Mouse (Mus musculus) WW6 (cell line): Measurements from ENCODE around the gene Gm36210.

Experiments used
- DNase-seq: peaks from one replicate; pipeline ENCODE4 v3.0.0-alpha.2; 2013; ENCODE audit warnings: low read depth, low spot score

The Gm36210 gene

GRCm38 (mm10) chr7:4922931-4923565 lies 16.7 kb upstream of the Gm36210 start:
- no peak for DNase-seq

DNA sequence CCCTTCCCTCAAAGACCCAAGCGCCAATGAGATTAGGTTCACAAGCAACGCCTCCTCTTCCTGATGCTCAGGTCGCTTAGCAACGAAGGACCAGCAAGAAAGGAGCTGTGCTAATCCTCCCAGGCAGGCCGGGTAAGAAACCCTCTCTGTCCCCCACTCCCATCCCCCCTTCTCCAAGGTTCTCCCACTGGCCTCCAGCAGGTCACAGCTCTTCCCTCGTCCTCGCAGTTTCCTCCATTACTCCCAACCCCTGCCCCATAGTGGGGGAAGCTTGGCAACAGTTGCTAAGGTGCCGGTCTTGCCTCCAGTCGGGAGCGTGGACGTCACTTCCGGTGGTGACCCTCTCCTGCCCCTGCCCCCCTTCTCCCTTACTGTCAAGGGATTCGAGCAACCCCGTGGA lies 16.2 kb upstream of the Gm36210 start:
- no peak for DNase-seq

GRCm38 (mm10) chr7:4921824-4922482 lies 15.6 kb upstream of the Gm36210 start, which contains the start of gene Nat14:
Gene Nat14, plus strand, starts transcription at chr7:4922028.
- no peak for DNase-seq

DNA sequence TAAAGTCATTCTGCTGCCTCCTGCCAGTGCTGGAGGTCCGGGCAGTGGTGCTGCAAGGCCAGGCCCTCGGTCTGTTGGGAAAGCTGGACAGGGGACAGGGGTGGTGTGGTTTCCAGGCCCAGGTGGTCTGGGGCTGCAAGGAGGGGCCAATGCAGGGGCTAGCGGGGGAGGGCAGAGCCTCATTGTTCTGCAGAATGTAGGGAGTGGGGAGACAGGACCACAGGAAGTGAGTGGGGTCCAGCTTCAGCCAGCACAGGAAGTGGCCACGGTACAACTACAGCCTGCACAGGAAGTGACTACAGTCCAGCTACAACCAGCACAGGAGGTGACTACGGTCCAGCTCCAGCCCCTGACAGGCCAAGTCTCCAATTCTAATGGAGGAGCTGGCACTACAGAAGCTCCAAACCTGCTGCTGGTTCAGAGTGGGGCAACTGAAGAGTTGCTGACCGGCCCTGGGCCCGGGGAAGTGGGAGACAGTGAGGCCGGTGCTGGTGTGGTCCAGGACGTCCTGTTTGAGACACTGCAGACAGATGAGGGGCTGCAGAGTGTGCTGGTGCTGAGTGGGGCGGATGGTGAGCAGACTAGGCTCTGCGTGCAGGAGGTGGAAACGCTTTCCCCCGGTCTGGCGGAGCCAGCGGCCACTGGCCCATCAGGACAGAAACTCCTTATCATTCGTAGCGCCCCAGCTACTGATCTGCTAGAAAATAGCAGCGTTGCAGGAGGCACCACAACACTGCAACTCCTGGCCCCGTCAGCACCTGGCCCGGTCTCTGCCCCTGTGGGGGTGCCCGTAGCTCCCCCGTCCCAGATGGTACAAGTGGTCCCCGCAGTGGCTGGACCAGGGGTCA lies 14.9 kb upstream of the Gm36210 start:
- DNase-seq: no peak

- no peak for DNase-seq
These were observed 14.2 kb upstream of the Gm36210 start for GRCm38 (mm10) chr7:4920496-4920895.

- no peak for DNase-seq
These were observed 13.7 kb upstream of the Gm36210 start for GRCm38 (mm10) chr7:4919971-4920370.

DNA sequence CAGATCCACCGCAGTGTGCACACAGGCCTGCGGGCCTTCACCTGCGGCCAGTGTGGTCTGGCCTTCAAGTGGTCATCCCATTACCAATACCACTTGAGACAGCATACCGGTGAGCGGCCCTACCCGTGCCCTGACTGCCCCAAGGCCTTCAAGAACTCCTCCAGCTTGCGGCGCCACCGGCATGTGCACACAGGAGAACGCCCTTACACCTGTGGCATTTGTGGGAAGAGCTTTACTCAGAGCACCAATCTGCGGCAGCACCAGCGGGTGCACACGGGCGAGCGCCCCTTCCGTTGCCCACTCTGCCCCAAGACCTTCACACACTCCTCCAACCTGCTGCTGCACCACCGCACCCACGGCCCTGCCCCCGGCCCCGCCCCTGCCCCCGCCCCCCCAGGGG lies 12.8 kb upstream of the Gm36210 start:
- DNase-seq: no peak

DNA sequence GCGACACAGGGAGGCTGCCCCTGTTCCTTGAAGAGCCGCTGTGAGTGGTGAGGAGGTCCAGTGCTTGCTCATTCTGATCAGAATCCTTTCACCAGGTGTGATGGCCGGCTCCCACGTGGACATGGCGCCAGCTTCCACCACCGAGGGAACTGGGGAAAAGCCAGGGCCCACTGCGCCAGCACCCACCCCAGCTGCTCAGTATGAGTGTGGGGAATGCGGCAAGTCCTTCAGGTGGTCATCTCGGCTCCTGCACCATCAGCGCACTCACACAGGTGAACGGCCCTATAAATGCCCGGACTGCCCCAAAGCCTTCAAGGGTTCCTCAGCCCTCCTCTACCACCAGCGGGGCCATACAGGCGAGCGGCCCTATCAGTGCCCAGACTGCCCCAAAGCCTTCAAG lies 12.4 kb upstream of the Gm36210 start:
- DNase-seq: no peak

- no peak for DNase-seq
These were observed 11.2 kb upstream of the Gm36210 start for GRCm38 (mm10) chr7:4917494-4917893.

GRCm38 (mm10) chr7:4915669-4916416 lies 9.5 kb upstream of the Gm36210 start:
- no peak for DNase-seq

DNA sequence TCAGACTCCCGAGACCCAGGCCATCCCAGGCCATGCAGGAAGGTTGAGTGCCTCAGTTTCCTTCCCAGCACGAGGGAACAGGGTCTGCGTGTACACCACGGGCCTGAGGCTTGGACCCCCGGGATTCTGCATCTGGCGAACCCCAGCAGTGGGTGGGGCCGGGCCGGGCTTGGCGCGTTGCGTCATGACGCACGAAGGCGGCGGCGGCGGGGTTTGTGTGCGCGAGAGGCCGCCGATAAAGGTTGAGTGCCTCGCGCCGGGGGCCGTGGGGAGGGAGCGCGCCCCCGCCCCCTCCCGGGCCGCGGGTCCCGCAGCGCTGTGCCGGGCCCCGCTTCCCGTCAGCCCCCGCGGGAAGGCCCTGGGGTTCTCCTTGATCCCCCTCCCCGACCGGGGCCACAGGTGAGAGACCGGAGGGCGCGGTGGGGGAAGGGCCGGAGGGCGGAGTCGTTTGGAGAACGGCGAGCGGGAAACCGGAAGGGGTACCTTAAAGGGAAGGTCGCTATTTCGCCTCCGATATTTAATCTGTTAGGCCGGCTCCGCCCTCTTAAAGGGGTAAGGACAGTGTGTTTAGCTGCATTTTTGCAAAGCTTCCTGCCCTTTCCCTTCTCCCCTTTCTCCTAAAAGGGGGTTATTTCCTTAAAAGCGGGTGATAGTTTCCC lies 8.8 kb upstream of the Gm36210 start, which contains the start of gene Zfp628:
Gene Zfp628, plus strand, starts transcription at position 211 of the 659 bp plus-strand sequence.
- DNase-seq: peak; percentile 77

- peak; percentile 85 for DNase-seq
These were observed 5.9 kb upstream of the Gm36210 start for GRCm38 (mm10) chr7:4912248-4912647.

DNA sequence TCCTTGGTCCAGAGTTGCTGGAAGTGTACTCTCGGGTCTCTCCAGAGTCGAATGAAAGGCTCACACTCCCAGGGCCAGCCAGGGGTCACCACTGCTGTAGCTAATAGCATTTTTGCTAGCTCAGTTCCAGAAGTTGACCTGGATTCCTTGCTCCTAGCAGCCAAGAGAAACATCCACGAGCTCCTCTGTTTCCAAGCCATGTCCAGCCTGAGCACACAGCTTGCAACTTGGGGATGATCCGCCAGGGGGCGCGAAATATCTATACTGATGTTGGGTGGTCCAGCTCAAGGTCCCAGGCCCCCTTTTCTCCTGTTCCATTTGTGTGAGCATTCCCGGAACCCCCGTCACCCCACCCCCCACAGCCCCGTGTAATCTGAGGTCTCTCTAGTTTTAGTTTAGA lies 5.2 kb upstream of the Gm36210 start:
- DNase-seq: no peak

DNA sequence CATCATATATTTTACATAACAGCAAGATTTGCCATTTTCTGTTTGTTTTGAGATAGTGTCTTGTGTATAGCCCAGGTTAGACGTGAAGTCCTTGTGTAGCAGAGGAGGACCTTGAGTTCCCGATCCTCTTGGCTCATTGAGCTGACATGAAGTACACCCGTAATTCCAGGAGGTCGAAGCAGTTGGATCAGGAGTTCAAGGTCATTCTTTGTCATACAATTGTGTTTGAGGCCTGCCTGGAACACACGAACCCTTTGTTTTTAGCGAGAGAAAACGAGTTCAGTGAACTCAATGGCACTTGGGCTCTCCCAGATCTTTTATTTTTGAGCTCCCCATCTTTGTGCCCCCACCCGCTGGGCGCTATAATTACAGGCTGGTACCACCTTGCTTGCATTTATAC lies 3.9 kb downstream of the Gm36210 start:
- no peak for DNase-seq

- no peak for DNase-seq
These were observed 5.1 kb downstream of the Gm36210 start for GRCm38 (mm10) chr7:4901171-4901570.

- DNase-seq: no peak
These were observed 5.8 kb downstream of the Gm36210 start for GRCm38 (mm10) chr7:4900523-4900851.

GRCm38 (mm10) chr7:4899649-4900522 lies 6.4 kb downstream of the Gm36210 start:
- DNase-seq: no peak

DNA sequence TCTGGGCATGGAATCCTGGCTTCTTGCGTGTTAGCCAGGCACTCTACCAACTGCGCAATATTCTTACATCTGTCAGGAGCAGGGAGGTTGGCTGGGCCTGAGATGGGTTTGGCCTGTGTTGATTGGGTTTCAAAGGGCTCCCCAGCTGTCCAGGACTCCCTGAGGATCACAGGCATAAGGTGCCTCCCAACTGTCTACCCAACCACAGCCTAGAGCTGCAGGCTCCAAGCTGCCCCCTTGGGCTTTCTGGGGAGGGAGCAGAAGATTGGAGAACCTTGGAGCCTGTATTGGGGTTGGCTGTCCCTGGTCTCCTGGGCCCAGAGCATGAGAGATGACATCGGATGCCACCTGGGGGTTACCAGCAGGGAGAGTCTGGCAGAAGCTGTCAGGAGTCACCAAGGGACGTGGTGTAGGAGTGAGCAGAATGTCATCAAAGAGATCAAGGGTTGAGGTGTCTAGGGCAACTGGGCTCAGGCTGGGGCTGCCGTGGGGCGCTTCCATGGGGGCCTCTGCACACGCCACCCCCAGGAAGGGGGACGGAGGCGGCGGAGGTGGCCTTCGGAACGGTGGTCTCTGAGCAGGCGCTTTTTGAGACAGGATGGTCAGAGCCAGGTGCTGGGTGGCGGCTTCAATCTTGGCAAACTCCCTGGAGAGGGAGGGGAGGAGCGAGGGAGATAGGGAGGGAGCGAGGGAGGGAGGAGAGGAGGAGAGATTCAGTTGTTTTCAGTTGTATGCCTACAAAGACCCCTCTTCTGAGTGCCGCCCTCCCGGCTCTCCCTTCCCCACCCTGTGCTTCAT lies 7.3 kb downstream of the Gm36210 start:
- DNase-seq: no peak

DNA sequence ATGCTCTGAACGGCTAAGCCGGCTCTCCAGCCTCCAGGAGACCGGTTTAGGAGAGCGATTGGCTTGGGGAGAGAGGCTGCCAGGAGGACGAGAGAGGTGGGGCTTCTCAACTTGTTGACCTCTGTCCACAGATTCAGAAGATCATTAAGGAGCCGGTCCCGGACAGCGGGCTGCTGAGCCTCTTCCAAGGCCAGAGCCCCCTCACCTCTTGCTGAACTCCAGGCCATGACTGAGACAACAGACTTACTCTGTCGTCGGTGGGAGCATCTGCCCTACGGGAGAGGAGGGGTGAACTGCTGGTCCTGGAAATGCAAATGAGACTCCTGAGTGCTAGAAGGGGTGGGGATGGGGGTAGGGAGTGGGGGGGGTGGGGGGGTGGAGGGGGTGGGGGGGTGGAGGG lies 11.1 kb downstream of the Gm36210 start:
- DNase-seq: no peak

DNA sequence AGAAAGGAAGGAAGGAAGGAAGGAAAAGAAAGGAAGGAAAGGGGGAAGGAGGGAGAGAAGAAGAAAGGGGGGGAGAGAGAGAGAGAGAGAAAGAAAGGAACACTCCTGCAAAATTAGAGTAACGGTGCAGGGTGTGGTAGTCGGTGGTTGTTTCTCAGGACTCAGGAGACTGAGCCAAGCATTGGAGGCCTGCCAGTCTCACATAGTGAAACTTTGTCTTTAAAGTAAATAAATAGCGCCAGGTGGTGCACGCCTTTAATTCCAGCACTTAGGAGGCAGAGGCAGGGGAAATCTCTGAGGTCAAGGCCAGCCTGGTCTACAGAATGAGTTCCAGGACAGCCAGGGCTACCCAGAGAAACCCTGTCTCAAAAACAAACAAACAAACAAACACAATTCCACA lies 19.6 kb downstream of the Gm36210 start:
- no peak for DNase-seq
